Mouse (Mus musculus): ENCODE data around the gene Pgam1. TPM values are rescaled to one million over a fixed set of nuclear protein-coding genes. Genes with fewer than 3 reads are reported as not detected.

Gene Pgam1
- polyA plus RNA-seq, 1 experiment, result 500 TPM

GRCm38 (mm10) chr19:41883882-41884281 lies 27.8 kb upstream of the Pgam1 start:
- no peak for DNase-seq
- TF ChIP-seq CTCF (conservative IDR thresholded peaks at IDR 0.05; ENCODE audit: insufficient read depth, insufficient read length, low read depth, low read length) (no peak), POLR2A (IDR thresholded peaks at IDR 0.05; ENCODE audit: low read depth, low read length) (no peak)
- Histone ChIP-seq H3K4me3 (ENCODE audit: insufficient read depth, low read depth, low read length) (no peak overlapping the region), H3K4me1 (ENCODE audit: control insufficient read depth, insufficient read depth, low read length) (no peaks in the 10 kb centered on the region), H3K27ac (ENCODE audit: insufficient read depth, low read depth, low read length) (no peak overlapping the region), H3K27me3 (replicated peaks; ENCODE audit: control insufficient read depth, insufficient read depth, low read length) (no peaks in the 10 kb centered on the region), H3K36me3 (ENCODE audit: control insufficient read depth, insufficient read depth, low read length) (no peaks in the 10 kb centered on the region)
- 95% methylated on average over 9 of the region's 9 CpGs for WGBS

GRCm38 (mm10) chr19:41888191-41888590 lies 23.5 kb upstream of the Pgam1 start:
- Histone ChIP-seq H3K27me3 (replicated peaks; ENCODE audit: control insufficient read depth, insufficient read depth, low read length) (no peaks in the 10 kb centered on the region), H3K4me3 (ENCODE audit: insufficient read depth, low read depth, low read length) (no peak overlapping the region), H3K36me3 (ENCODE audit: control insufficient read depth, insufficient read depth, low read length) (no peaks in the 10 kb centered on the region), H3K4me1 (ENCODE audit: control insufficient read depth, insufficient read depth, low read length) (no peaks in the 10 kb centered on the region), H3K27ac (ENCODE audit: insufficient read depth, low read depth, low read length) (no peak overlapping the region)
- no peak for TF ChIP-seq CTCF (conservative IDR thresholded peaks at IDR 0.05; ENCODE audit: insufficient read depth, insufficient read length, low read depth, low read length)
- TF ChIP-seq POLR2A (IDR thresholded peaks at IDR 0.05; ENCODE audit: low read depth, low read length), result no peak
- peak; percentile 37 for DNase-seq

DNA sequence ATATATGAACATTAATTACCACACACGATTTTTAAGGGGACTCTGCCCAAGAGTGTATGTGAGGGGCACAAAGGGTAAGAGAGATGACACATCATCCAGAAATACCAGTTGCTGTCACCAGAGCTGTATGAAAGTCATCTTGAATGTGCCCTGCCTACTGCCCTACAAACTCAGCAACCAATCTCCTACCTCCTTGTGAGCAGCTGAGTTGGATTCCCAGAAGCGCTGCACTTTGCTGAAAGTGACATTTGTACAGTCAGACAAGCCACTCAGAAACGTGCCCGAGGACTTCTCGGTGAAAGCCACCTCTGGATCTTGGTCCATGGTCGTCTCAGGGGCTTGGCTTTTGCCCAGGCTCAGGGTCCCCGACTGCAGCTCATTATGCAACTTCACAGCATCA lies 16.8 kb upstream of the Pgam1 start:
- TF ChIP-seq CTCF (conservative IDR thresholded peaks at IDR 0.05; ENCODE audit: insufficient read depth, insufficient read length, low read depth, low read length) (no peak), POLR2A (IDR thresholded peaks at IDR 0.05; ENCODE audit: low read depth, low read length) (no peak)
- H3K27ac ChIP-seq (ENCODE audit: insufficient read depth, low read depth, low read length), result no peak overlapping the region
- no peaks in the 10 kb centered on the region; the same call in 1 of the 2 replicates for H3K4me1 ChIP-seq (ENCODE audit: control insufficient read depth, insufficient read depth, low read length)
- WGBS, result 22% methylated on average over 7 of the region's 7 CpGs
- H3K27me3 ChIP-seq (replicated peaks; ENCODE audit: control insufficient read depth, insufficient read depth, low read length), result no peaks in the 10 kb centered on the region
- no peaks in the 10 kb centered on the region for H3K36me3 ChIP-seq (ENCODE audit: control insufficient read depth, insufficient read depth, low read length)
- 0 out of 2 replicates have a peak overlapping the region, but pooled peaks have one; percentile 58 for H3K4me3 ChIP-seq (ENCODE audit: insufficient read depth, low read depth, low read length)
- DNase-seq, result no peak

DNA sequence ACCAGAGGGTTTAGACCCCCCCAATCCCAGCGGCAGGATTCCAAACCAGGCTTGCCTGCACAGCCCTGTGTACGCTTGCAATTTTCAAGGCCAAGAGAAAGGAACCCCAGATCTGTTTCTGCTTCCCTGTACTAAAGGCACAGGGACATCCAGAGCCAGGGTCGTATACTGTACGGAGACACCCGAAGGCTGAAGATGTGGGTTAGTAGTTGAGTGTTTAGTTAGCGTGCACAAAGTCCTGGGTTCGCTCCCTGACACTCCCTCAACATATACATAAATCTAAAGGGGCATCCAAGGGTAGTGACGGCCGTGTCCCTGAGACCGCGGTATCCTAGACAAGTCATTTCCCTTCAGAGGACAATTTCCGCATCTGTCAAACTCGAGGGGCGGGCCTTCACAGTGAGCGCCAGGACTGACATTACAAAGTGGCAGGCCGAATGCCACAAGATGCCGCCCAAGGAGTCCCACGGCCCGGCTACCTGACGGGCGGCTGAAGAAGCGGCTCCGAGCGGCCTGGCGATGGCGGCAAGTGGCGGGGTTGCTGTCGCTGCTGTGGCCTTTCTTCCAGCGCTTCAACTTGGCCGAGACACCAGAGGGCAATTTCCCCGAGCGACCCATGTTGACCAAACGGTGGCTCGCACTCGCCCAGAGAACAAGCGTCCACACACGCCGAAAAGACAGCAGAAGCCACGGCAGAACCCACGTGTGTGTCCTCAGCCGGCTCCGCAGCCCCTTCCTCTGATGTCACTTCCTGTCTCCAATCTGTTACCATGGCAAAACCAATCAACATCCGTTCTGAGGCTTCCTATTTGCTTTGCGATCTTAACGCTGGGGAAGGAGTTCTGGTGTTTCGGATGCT lies 16.0 kb upstream of the Pgam1 start, which contains the start of gene Rrp12:
Rrp12 (minus strand) TSS at position 714 of the 859 bp plus-strand sequence.
- DNase-seq, result peak; percentile 93
- H3K4me3 ChIP-seq (ENCODE audit: insufficient read depth, low read depth, low read length), result peak within 1 kb of the TSS; percentile 58
- H3K27ac ChIP-seq (ENCODE audit: insufficient read depth, low read depth, low read length), result no peak within 1 kb of the TSS
- H3K27me3 ChIP-seq (replicated peaks; ENCODE audit: control insufficient read depth, insufficient read depth, low read length), result no peaks in the 10 kb centered on the region
- H3K4me1 ChIP-seq (ENCODE audit: control insufficient read depth, insufficient read depth, low read length), result no peaks in the 10 kb centered on the region; the same call in 1 of the 2 replicates
- under 1% methylated on average over 46 of the region's 46 CpGs for WGBS
- no peaks in the 10 kb centered on the region for H3K36me3 ChIP-seq (ENCODE audit: control insufficient read depth, insufficient read depth, low read length)
- TF ChIP-seq POLR2A (IDR thresholded peaks at IDR 0.05; ENCODE audit: low read depth, low read length), result no peak
- TF ChIP-seq CTCF (conservative IDR thresholded peaks at IDR 0.05; ENCODE audit: insufficient read depth, insufficient read length, low read depth, low read length), result no peak

GRCm38 (mm10) chr19:41896319-41896711 lies 15.4 kb upstream of the Pgam1 start:
- WGBS, result 10% methylated on average over 18 of the region's 18 CpGs
- Histone ChIP-seq H3K27ac (ENCODE audit: insufficient read depth, low read depth, low read length) (no peak overlapping the region), H3K36me3 (ENCODE audit: control insufficient read depth, insufficient read depth, low read length) (no peaks in the 10 kb centered on the region), H3K27me3 (replicated peaks; ENCODE audit: control insufficient read depth, insufficient read depth, low read length) (no peaks in the 10 kb centered on the region), H3K4me1 (ENCODE audit: control insufficient read depth, insufficient read depth, low read length) (no peaks in the 10 kb centered on the region; the same call in 1 of the 2 replicates), H3K4me3 (ENCODE audit: insufficient read depth, low read depth, low read length) (peak overlapping the region; percentile 58)
- TF ChIP-seq POLR2A (IDR thresholded peaks at IDR 0.05; ENCODE audit: low read depth, low read length), result no peak
- no peak for TF ChIP-seq CTCF (conservative IDR thresholded peaks at IDR 0.05; ENCODE audit: insufficient read depth, insufficient read length, low read depth, low read length)
- no peak for DNase-seq

- WGBS, result 52% methylated on average over 4 of the region's 4 CpGs
- peak; percentile 75 for DNase-seq
- Histone ChIP-seq H3K27me3 (replicated peaks; ENCODE audit: control insufficient read depth, insufficient read depth, low read length) (no peaks in the 10 kb centered on the region), H3K36me3 (ENCODE audit: control insufficient read depth, insufficient read depth, low read length) (no peaks in the 10 kb centered on the region), H3K27ac (ENCODE audit: insufficient read depth, low read depth, low read length) (no peak overlapping the region), H3K4me1 (ENCODE audit: control insufficient read depth, insufficient read depth, low read length) (no peaks in the 10 kb centered on the region; the same call in 1 of the 2 replicates), H3K4me3 (ENCODE audit: insufficient read depth, low read depth, low read length) (no peak overlapping the region)
- TF ChIP-seq CTCF (conservative IDR thresholded peaks at IDR 0.05; ENCODE audit: insufficient read depth, insufficient read length, low read depth, low read length) (peak; percentile 30; the same call in 1 of the 2 replicates), POLR2A (IDR thresholded peaks at IDR 0.05; ENCODE audit: low read depth, low read length) (no peak)
Observed at GRCm38 (mm10) chr19:41898860-41899259, 12.9 kb upstream of the Pgam1 start.

DNA sequence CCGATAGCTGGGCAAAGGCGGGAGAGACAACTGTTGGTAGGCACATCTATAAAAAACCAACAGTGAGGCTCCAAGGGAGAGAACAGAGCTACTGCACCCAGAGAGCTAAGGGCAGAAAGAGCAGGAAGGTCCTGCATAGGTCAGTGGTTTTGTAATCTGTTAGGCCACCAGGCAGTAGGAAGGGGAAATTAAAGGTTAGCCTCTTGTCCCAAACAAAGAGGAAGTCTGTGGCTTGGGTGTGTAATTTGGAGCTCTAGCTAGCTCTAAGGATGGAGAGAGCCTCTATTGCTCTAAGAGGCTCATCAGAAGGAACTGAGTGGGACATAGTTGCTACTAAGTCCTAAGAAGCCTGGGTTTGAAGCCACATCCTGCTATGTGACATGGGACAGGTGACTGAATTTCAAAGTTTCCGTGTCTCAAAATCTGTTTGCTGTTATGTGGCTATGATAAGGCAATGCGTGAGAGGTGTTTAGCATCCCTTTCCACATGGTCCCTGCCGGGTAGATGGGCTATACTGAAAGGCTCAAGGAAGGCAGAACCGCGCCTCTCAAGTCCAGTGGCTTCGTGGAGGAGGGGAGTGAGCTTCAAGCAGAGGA lies 11.1 kb upstream of the Pgam1 start:
- DNase-seq, result no peak
- Histone ChIP-seq H3K27ac (ENCODE audit: insufficient read depth, low read depth, low read length) (no peak overlapping the region), H3K36me3 (ENCODE audit: control insufficient read depth, insufficient read depth, low read length) (no peaks in the 10 kb centered on the region), H3K27me3 (replicated peaks; ENCODE audit: control insufficient read depth, insufficient read depth, low read length) (no peaks in the 10 kb centered on the region), H3K4me3 (ENCODE audit: insufficient read depth, low read depth, low read length) (no peak overlapping the region), H3K4me1 (ENCODE audit: control insufficient read depth, insufficient read depth, low read length) (no peaks in the 10 kb centered on the region; the same call in 1 of the 2 replicates)
- TF ChIP-seq POLR2A (IDR thresholded peaks at IDR 0.05; ENCODE audit: low read depth, low read length) (no peak), CTCF (conservative IDR thresholded peaks at IDR 0.05; ENCODE audit: insufficient read depth, insufficient read length, low read depth, low read length) (no peak)
- 83% methylated on average over 8 of the region's 8 CpGs for WGBS
